Mouse (Mus musculus) erythroblast, embryonic 14.5 days (primary cell): Measurements from ENCODE around the gene Flnb.

Source experiments
- GATA1 ChIP-seq: IDR thresholded peaks from 2 replicates; pipeline ENCODE4 v1.6.1; 2012; ENCODE audit warnings: low read length, inconsistent platforms, mixed read lengths
- TAL1 ChIP-seq: IDR thresholded peaks from 3 replicates; pipeline ENCODE4 v1.6.1; 2012; ENCODE audit warnings: low read length, inconsistent platforms, mixed read lengths

- no peak for TF ChIP-seq GATA1
- TF ChIP-seq TAL1: no peak
Measured at GRCm38 (mm10) chr14:7873552-7873951, 55.8 kb downstream of the Flnb start.
